Mouse (Mus musculus): ENCODE data around the gene Clstn2. TPM values are rescaled to one million over a fixed set of nuclear protein-coding genes. Genes with fewer than 3 reads are reported as not detected.

The Clstn2 gene
- total and polyA plus RNA-seq, 2 experiments from 2014 or later: 10.1 to 51.6 TPM

DNA sequence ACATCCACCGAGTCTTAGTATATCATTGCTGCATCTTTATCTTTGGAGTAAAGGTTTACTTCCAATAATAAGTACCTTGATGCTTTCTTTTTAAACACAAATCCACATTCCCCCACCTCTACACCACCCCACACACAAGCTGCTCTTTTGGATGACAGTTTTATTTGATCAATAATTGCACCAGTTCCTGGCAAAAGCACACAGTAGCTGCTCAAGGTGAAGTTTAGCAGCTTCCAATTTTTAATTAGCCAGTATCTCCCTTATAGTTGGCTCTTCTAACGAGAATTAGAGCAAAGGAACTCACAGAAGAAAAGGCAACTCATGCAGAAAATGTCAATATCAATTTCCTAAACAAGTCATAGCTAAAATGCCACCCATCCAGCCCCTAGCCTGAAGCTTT, 334.0 kb downstream of the Clstn2 start:
- DNase-seq (ENCODE audit: low spot score) (no peak), ATAC-seq (no peak)
- Histone ChIP-seq H3K9me3 (ENCODE audit: low read length) (no peaks in the 10 kb centered on the region), H3K4me2 (ENCODE audit: low read depth, low read length) (no peak overlapping the region), H3K9ac (replicated peaks; ENCODE audit: low read length) (no peak overlapping the region), H3K4me3 (ENCODE audit: low read length) (no peak overlapping the region), H3K27ac (no peak overlapping the region), H3K27me3 (ENCODE audit: insufficient read depth, low read length) (no peaks in the 10 kb centered on the region), H3K4me1 (ENCODE audit: insufficient read depth, low read length) (0 out of 2 replicates have a peak, but pooled peaks cover 2% of the 10 kb centered on the region), H3K36me3 (ENCODE audit: insufficient read depth, low read length) (no peaks in the 10 kb centered on the region)
- WGBS: 69% methylated on average over 2 of the region's 2 CpGs
- TF ChIP-seq CTCF (IDR thresholded peaks at IDR 0.05; ENCODE audit: low read depth): no peak

DNA sequence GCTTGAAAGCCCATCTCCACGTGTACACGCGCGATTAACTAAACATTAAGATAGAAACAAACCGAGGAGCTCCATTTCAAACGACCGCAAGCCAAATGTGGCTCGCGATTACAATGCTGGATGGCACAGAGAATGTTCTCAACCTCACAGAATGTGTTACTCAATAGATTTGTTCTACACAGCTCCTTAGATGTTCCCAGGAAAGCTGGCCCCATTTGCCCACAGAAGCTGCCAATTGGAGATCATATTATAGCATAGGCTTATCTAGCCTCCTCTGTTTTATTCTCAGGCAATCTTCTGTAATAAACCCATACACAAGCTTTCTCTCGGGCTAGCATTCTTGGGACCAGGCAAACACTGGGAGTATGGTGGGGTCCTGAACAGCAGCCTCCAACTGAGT, 334.9 kb downstream of the Clstn2 start:
- H3K27me3 ChIP-seq (ENCODE audit: insufficient read depth, low read length): no peaks in the 10 kb centered on the region
- no peak overlapping the region for H3K4me3 ChIP-seq (ENCODE audit: low read length)
- no peak overlapping the region for H3K4me2 ChIP-seq (ENCODE audit: low read depth, low read length)
- no peak overlapping the region for H3K27ac ChIP-seq
- DNase-seq (ENCODE audit: low spot score): no peak
- TF ChIP-seq CTCF (IDR thresholded peaks at IDR 0.05; ENCODE audit: low read depth): no peak
- no peak overlapping the region for H3K9ac ChIP-seq (replicated peaks; ENCODE audit: low read length)
- no peak for ATAC-seq
- H3K4me1 ChIP-seq (ENCODE audit: insufficient read depth, low read length): 0 out of 2 replicates have a peak, but pooled peaks cover 2% of the 10 kb centered on the region
- H3K9me3 ChIP-seq (ENCODE audit: low read length): no peaks in the 10 kb centered on the region
- 86% methylated on average over 10 of the region's 10 CpGs for WGBS
- H3K36me3 ChIP-seq (ENCODE audit: insufficient read depth, low read length): no peaks in the 10 kb centered on the region

DNA sequence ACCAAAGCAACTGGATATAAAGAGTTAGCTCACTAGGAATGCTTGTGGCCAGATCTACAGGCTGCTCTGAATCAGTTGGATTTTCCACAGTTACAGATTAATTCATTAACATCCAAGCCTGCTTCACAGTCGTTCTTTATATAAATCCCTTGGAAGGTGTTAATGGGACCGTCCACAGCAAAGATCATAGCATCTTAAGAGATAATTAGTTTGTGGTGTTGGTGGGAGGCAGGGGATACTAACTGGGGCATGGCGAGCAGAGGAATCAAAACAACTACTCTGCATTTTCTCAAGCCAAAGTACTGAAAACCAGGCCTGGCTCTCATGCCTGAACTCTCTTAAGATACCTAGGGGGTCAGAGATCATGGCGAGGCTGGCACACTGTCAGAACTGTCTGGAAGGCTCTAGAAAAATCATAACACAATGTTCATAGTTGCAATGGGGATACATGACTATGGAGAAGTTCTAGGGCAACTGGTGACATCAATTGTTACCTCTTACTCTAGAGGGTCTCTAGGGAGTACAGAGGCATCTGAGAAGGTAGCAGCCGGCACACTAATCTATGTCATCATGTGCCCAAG, 336.2 kb downstream of the Clstn2 start:
- Histone ChIP-seq H3K4me1 (ENCODE audit: insufficient read depth, low read length) (no peaks in the 10 kb centered on the region), H3K9me3 (ENCODE audit: low read length) (no peaks in the 10 kb centered on the region), H3K4me3 (ENCODE audit: low read length) (no peak overlapping the region), H3K27ac (no peak overlapping the region), H3K36me3 (ENCODE audit: insufficient read depth, low read length) (no peaks in the 10 kb centered on the region), H3K4me2 (ENCODE audit: low read depth, low read length) (no peak overlapping the region), H3K9ac (replicated peaks; ENCODE audit: low read length) (no peak overlapping the region), H3K27me3 (ENCODE audit: insufficient read depth, low read length) (no peaks in the 10 kb centered on the region)
- TF ChIP-seq CTCF (IDR thresholded peaks at IDR 0.05; ENCODE audit: low read depth): no peak
- DNase-seq (ENCODE audit: low spot score): no peak
- no peak for ATAC-seq
- 70% methylated on average over 5 of the region's 5 CpGs for WGBS

DNA sequence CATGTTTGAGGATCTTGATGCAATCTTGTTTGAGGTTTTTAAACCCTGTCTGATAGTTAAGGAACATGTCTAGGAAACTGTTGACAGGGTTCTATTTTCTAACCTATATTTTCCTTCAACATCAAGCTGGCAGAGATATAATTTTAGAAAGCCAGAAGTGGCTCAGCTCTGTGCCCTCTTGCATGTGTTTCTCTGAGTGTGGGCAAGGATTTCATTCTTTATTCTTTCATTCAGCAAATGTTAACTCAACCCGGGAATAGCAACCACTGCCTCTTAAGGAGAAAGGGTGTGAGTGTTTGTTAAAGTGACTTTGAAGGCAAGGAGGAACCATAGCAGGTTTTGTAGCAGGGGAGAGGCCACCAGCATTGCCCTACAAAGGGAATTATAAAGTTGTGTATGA, 337.7 kb downstream of the Clstn2 start:
- no peaks in the 10 kb centered on the region for H3K4me1 ChIP-seq (ENCODE audit: insufficient read depth, low read length)
- WGBS: 68% methylated on average over 1 of the region's 1 CpGs

DNA sequence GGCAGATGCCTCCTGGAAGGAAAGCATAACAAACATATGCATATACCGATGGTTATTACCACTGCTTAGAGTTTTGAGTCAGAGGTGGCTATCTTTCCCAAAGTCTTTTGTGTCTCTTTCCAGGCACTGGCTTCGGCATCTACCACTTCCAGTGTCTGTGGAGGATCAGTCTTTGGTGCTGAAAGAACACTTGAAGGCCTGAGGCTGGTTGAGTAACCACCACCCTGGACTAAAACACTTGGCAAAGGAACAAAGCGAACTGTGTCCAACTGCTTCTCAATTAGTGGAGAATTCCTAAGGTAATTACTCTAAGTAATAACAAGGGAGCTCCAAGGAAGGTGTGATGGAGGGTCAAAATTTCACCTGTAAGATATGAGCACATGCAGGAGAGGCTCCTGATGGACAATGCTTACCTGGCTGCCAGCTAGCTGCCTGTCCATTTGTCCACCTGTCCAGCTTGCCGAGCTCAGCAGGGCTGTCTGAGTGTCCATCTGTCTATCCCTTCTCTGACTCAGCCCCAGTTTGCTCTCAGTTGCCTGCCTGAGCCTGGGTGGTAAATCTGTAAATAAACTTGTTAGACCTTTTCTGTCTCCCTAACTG, 346.1 kb downstream of the Clstn2 start:
- no peak overlapping the region for H3K4me3 ChIP-seq (ENCODE audit: low read length)
- peak; percentile 25 for DNase-seq (ENCODE audit: low spot score)
- no peak overlapping the region for H3K4me2 ChIP-seq (ENCODE audit: low read depth, low read length)
- H3K4me1 ChIP-seq (ENCODE audit: insufficient read depth, low read length): no peaks in the 10 kb centered on the region
- H3K27me3 ChIP-seq (ENCODE audit: insufficient read depth, low read length): no peaks in the 10 kb centered on the region
- no peak overlapping the region for H3K9ac ChIP-seq (replicated peaks; ENCODE audit: low read length)
- TF ChIP-seq CTCF (IDR thresholded peaks at IDR 0.05; ENCODE audit: low read depth): no peak
- no peaks in the 10 kb centered on the region for H3K9me3 ChIP-seq (ENCODE audit: low read length)
- no peaks in the 10 kb centered on the region for H3K36me3 ChIP-seq (ENCODE audit: insufficient read depth, low read length)
- no peak for ATAC-seq
- no peak overlapping the region for H3K27ac ChIP-seq
- WGBS: 65% methylated on average over 4 of the region's 4 CpGs

More for the DNA sequence above, 337.7 kb downstream of the Clstn2 start:
- Histone ChIP-seq H3K4me3 (ENCODE audit: low read length) (no peak overlapping the region), H3K36me3 (ENCODE audit: insufficient read depth, low read length) (no peaks in the 10 kb centered on the region), H3K27ac (no peak overlapping the region), H3K4me2 (ENCODE audit: low read depth, low read length) (no peak overlapping the region), H3K9ac (replicated peaks; ENCODE audit: low read length) (no peak overlapping the region), H3K27me3 (ENCODE audit: insufficient read depth, low read length) (no peaks in the 10 kb centered on the region), H3K9me3 (ENCODE audit: low read length) (no peaks in the 10 kb centered on the region)
- no peak for ATAC-seq
- no peak for TF ChIP-seq CTCF (IDR thresholded peaks at IDR 0.05; ENCODE audit: low read depth)
- DNase-seq (ENCODE audit: low spot score): no peak

DNA sequence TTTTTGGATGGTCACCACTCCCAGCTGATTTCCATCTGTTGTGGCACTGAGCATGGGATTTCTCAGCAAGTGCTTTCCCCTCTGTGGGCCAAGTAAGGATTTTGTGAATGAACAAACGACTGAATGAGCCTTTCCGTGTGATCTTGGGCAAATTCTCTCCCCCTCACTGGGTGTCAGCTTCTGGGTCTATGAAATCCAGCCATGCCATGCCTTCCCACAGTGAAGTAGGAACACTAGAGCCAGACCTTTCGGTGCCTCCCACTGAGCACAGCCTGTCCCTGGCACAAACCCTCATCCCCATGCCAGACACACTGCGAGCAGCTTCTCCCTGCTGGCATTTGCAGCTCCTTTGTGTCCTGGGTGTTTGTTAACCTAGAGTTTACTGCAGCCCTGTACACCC, 347.3 kb downstream of the Clstn2 start:
- peak; percentile 87 for ATAC-seq
- Histone ChIP-seq H3K4me2 (ENCODE audit: low read depth, low read length) (no peak overlapping the region), H3K27me3 (ENCODE audit: insufficient read depth, low read length) (no peaks in the 10 kb centered on the region), H3K4me3 (ENCODE audit: low read length) (no peak overlapping the region), H3K27ac (no peak overlapping the region), H3K36me3 (ENCODE audit: insufficient read depth, low read length) (no peaks in the 10 kb centered on the region), H3K9me3 (ENCODE audit: low read length) (no peaks in the 10 kb centered on the region), H3K4me1 (ENCODE audit: insufficient read depth, low read length) (no peaks in the 10 kb centered on the region), H3K9ac (replicated peaks; ENCODE audit: low read length) (no peak overlapping the region)
- 35% methylated on average over 4 of the region's 4 CpGs for WGBS
- peak; percentile 76 for DNase-seq (ENCODE audit: low spot score)
- TF ChIP-seq CTCF (IDR thresholded peaks at IDR 0.05; ENCODE audit: low read depth): no peak

DNA sequence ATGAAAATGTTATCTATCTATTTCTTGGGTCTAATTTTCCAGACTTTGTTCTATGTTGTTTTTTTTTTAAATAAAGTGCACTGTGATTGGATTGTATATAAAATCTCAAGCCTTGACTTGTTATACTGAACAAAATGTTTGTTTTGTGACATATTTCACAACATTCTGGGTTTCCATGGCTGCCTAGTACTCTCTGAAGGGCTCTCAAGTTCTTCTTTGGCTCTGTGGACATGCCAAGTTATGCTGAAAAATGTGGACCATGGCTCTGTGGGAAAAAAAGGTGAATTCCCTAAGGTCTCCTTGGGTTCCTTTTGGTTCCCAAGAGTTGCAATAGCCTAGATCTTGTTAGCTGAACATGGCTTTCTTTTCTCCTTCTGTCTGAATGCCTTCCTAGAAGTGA, 353.1 kb downstream of the Clstn2 start:
- no peak overlapping the region for H3K9ac ChIP-seq (replicated peaks; ENCODE audit: low read length)
- no peak for DNase-seq (ENCODE audit: low spot score)
- no peak for TF ChIP-seq CTCF (IDR thresholded peaks at IDR 0.05; ENCODE audit: low read depth)

More for the DNA sequence above, 353.1 kb downstream of the Clstn2 start:
- no peak overlapping the region for H3K4me2 ChIP-seq (ENCODE audit: low read depth, low read length)
- no peaks in the 10 kb centered on the region for H3K27me3 ChIP-seq (ENCODE audit: insufficient read depth, low read length)
- no peaks in the 10 kb centered on the region for H3K9me3 ChIP-seq (ENCODE audit: low read length)
- H3K4me3 ChIP-seq (ENCODE audit: low read length): no peak overlapping the region
- no peak for ATAC-seq
- H3K4me1 ChIP-seq (ENCODE audit: insufficient read depth, low read length): no peaks in the 10 kb centered on the region
- no peaks in the 10 kb centered on the region for H3K36me3 ChIP-seq (ENCODE audit: insufficient read depth, low read length)
- H3K27ac ChIP-seq: no peak overlapping the region
